Mouse (Mus musculus): ENCODE measurements around the gene Plcb1. TPM values are rescaled to one million over a fixed set of nuclear protein-coding genes. Genes with fewer than 3 reads are reported as not detected.

Gene Plcb1
- polyA plus RNA-seq, 2 experiments, result 2.9 to 12.8 TPM

DNA sequence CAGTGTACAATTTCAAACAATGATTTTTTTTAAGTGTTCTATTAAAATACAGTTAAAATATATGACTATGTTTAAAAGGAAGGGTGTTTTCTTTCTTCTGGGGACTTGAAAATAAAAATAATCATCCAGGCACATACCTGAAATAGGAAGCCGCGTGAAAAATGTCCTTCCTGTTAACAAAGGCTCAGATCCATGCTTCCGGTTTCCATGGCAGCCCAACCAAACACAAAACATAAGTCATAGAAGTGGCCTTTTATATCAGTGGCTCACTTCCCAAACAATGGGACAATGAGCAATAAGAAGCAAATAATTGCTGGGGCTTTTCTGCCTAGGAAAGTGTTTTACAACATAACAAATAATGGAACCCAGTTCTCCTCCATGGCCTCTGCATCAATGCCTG, 473.3 kb downstream of the Plcb1 start:
- no peak overlapping the region for H3K4me2 ChIP-seq (replicated peaks; ENCODE audit: low read depth, low read length, severe bottlenecking)
- no peak for TF ChIP-seq POLR2A (IDR thresholded peaks at IDR 0.05; ENCODE audit: borderline replicate concordance, extremely low read depth, insufficient read depth, insufficient read length)
- H3K9me3 ChIP-seq (ENCODE audit: control insufficient read depth, low read length), result no peaks in the 10 kb centered on the region
- ATAC-seq (ENCODE audit: low FRiP score, low read depth), result no peak
- no peak overlapping the region for H3K27ac ChIP-seq (replicated peaks; ENCODE audit: low read depth, low read length)
- H3K4me3 ChIP-seq (replicated peaks; ENCODE audit: low read length), result no peak overlapping the region
- peak; percentile 15 for DNase-seq (ENCODE audit: low spot score)
- no peaks in the 10 kb centered on the region for H3K4me1 ChIP-seq (ENCODE audit: control insufficient read depth, insufficient read depth, low read length)
- WGBS, result 63% methylated on average over 3 of the region's 3 CpGs
- H3K27me3 ChIP-seq (ENCODE audit: control insufficient read depth, insufficient read depth, low read length), result no peaks in the 10 kb centered on the region
- H3K36me3 ChIP-seq (ENCODE audit: control insufficient read depth, insufficient read depth, low read length), result no peaks in the 10 kb centered on the region
- no peak overlapping the region for H3K9ac ChIP-seq (ENCODE audit: low read depth, low read length, severe bottlenecking)

DNA sequence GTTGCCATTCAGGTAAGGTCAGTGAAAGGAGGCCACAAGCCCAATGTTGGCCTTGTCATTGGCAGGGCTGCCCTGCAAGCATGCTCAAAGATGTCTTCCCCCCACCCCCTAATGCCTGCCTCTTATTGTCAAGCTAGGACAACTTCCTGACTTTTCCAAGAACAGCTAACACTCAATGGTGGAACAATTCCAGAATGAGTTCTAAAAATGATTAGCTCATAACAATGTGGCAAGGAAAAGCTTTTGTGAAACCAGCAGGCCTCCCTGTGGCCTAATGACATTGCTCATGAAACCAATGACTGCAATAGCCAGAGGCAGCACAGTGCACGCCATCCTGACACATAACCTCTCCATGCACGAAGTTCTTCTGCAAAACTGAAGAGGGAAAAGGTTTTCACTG, 478.1 kb downstream of the Plcb1 start:
- Histone ChIP-seq H3K4me2 (replicated peaks; ENCODE audit: low read depth, low read length, severe bottlenecking) (no peak overlapping the region), H3K4me1 (ENCODE audit: control insufficient read depth, insufficient read depth, low read length) (no peaks in the 10 kb centered on the region), H3K36me3 (ENCODE audit: control insufficient read depth, insufficient read depth, low read length) (no peaks in the 10 kb centered on the region), H3K4me3 (replicated peaks; ENCODE audit: low read length) (no peak overlapping the region), H3K27me3 (ENCODE audit: control insufficient read depth, insufficient read depth, low read length) (no peaks in the 10 kb centered on the region), H3K9ac (ENCODE audit: low read depth, low read length, severe bottlenecking) (no peak overlapping the region), H3K27ac (replicated peaks; ENCODE audit: low read depth, low read length) (no peak overlapping the region), H3K9me3 (ENCODE audit: control insufficient read depth, low read length) (no peaks in the 10 kb centered on the region)
- DNase-seq (ENCODE audit: low spot score) (no peak), ATAC-seq (ENCODE audit: low FRiP score, low read depth) (no peak)
- WGBS, result 80% methylated on average over 2 of the region's 2 CpGs
- no peak for TF ChIP-seq POLR2A (IDR thresholded peaks at IDR 0.05; ENCODE audit: borderline replicate concordance, extremely low read depth, insufficient read depth, insufficient read length)

DNA sequence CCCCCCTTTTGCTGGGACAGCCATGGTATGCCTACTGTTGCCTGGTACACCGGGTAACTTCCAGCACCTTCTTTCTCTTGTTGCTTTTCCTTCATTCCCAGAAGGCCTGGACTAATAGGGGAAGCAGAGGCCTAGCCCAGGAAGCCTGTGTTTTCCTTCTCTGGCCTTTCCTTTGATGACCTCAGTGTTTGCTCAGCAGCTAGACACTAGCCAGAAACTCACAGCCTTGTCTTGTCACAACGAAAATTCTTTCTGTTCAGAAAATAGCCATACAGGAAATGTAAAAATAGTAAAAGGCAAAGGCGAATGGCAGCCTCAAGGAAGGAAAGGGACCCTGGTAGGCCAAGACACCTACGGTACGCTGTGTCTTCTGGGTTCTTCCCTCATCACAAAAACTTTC, 489.1 kb downstream of the Plcb1 start:
- no peak for TF ChIP-seq POLR2A (IDR thresholded peaks at IDR 0.05; ENCODE audit: borderline replicate concordance, extremely low read depth, insufficient read depth, insufficient read length)
- DNase-seq (ENCODE audit: low spot score), result no peak
- 86% methylated on average over 5 of the region's 5 CpGs for WGBS
- Histone ChIP-seq H3K9me3 (ENCODE audit: control insufficient read depth, low read length) (no peaks in the 10 kb centered on the region), H3K27me3 (ENCODE audit: control insufficient read depth, insufficient read depth, low read length) (no peaks in the 10 kb centered on the region), H3K9ac (ENCODE audit: low read depth, low read length, severe bottlenecking) (no peak overlapping the region), H3K27ac (replicated peaks; ENCODE audit: low read depth, low read length) (no peak overlapping the region), H3K36me3 (ENCODE audit: control insufficient read depth, insufficient read depth, low read length) (no peaks in the 10 kb centered on the region), H3K4me3 (replicated peaks; ENCODE audit: low read length) (no peak overlapping the region), H3K4me1 (ENCODE audit: control insufficient read depth, insufficient read depth, low read length) (no peaks in the 10 kb centered on the region), H3K4me2 (replicated peaks; ENCODE audit: low read depth, low read length, severe bottlenecking) (no peak overlapping the region)
- ATAC-seq (ENCODE audit: low FRiP score, low read depth), result no peak

DNA sequence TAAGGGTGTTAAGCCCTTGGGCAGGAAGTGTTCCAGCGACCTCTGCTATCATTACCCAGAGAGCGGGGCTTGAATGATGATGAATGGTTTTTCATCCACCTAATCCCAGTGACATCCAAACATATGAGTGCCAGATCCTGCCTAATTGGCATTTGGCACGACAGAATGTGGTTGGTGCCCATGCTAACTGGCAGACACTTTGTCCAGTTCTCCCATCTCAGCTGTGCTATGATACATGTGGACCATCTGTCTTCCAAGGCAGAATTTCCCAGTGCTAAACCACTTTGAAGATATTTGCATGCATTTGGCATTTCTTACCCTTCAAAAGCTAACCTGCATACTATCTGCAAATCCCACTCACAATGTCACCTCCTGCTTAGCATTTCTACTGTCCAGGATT, 492.6 kb downstream of the Plcb1 start:
- ATAC-seq (ENCODE audit: low FRiP score, low read depth), result no peak

DNA sequence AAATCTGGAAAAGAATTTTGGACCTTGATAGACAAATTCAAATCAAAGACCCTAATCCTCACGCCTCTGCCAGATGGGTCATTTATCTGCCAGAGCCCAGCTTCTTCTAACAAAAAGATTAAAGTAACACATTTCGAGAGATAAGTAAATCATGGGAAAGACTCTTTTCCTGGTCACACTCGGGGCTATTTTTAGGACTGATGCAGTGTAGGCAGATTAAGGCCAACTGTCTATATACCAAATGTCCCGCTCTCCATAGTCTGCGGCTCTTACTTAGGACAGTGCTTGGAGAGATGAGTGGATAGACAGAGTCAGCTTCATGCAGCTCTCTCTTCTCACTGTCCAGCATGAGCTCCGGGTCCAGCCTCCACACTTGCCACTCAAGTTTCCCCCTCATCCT, 493.2 kb downstream of the Plcb1 start:
- Histone ChIP-seq H3K27ac (replicated peaks; ENCODE audit: low read depth, low read length) (no peak overlapping the region), H3K27me3 (ENCODE audit: control insufficient read depth, insufficient read depth, low read length) (no peaks in the 10 kb centered on the region), H3K9ac (ENCODE audit: low read depth, low read length, severe bottlenecking) (no peak overlapping the region), H3K36me3 (ENCODE audit: control insufficient read depth, insufficient read depth, low read length) (no peaks in the 10 kb centered on the region), H3K4me1 (ENCODE audit: control insufficient read depth, insufficient read depth, low read length) (no peaks in the 10 kb centered on the region), H3K4me3 (replicated peaks; ENCODE audit: low read length) (no peak overlapping the region), H3K9me3 (ENCODE audit: control insufficient read depth, low read length) (no peaks in the 10 kb centered on the region), H3K4me2 (replicated peaks; ENCODE audit: low read depth, low read length, severe bottlenecking) (no peak overlapping the region)
- ATAC-seq (ENCODE audit: low FRiP score, low read depth), result no peak
- no peak for DNase-seq (ENCODE audit: low spot score)
- no peak for TF ChIP-seq POLR2A (IDR thresholded peaks at IDR 0.05; ENCODE audit: borderline replicate concordance, extremely low read depth, insufficient read depth, insufficient read length)
- 68% methylated on average over 6 of the region's 6 CpGs for WGBS

More for the DNA sequence above, 492.6 kb downstream of the Plcb1 start:
- DNase-seq (ENCODE audit: low spot score), result no peak
- no peak overlapping the region for H3K9ac ChIP-seq (ENCODE audit: low read depth, low read length, severe bottlenecking)
- WGBS, result 17% methylated on average over 3 of the region's 3 CpGs
- no peaks in the 10 kb centered on the region for H3K4me1 ChIP-seq (ENCODE audit: control insufficient read depth, insufficient read depth, low read length)
- H3K36me3 ChIP-seq (ENCODE audit: control insufficient read depth, insufficient read depth, low read length), result no peaks in the 10 kb centered on the region
- H3K4me3 ChIP-seq (replicated peaks; ENCODE audit: low read length), result no peak overlapping the region
- no peak for TF ChIP-seq POLR2A (IDR thresholded peaks at IDR 0.05; ENCODE audit: borderline replicate concordance, extremely low read depth, insufficient read depth, insufficient read length)
- H3K27me3 ChIP-seq (ENCODE audit: control insufficient read depth, insufficient read depth, low read length), result no peaks in the 10 kb centered on the region
- no peak overlapping the region for H3K4me2 ChIP-seq (replicated peaks; ENCODE audit: low read depth, low read length, severe bottlenecking)
- no peak overlapping the region for H3K27ac ChIP-seq (replicated peaks; ENCODE audit: low read depth, low read length)
- no peaks in the 10 kb centered on the region for H3K9me3 ChIP-seq (ENCODE audit: control insufficient read depth, low read length)

DNA sequence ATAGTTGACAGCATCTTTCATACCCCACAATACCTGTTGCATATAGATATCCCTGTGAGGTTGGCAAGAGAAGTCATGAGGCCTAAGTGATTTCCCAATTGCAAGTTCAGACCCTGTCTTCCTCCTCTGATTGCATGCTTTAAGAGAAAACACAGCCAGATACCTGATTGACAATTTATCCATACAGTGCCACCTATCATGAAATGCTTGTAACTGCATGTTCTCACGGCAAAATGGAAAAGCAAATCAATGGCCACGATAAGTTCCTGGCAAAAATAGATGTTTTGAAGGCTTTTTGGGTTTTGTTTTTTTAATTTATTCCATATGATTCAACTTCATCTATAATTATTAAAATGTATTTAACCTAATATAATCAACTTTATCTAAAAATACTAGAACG, 497.9 kb downstream of the Plcb1 start:
- Histone ChIP-seq H3K36me3 (ENCODE audit: control insufficient read depth, insufficient read depth, low read length) (no peaks in the 10 kb centered on the region), H3K4me1 (ENCODE audit: control insufficient read depth, insufficient read depth, low read length) (no peaks in the 10 kb centered on the region), H3K27me3 (ENCODE audit: control insufficient read depth, insufficient read depth, low read length) (no peaks in the 10 kb centered on the region), H3K4me2 (replicated peaks; ENCODE audit: low read depth, low read length, severe bottlenecking) (no peak overlapping the region), H3K4me3 (replicated peaks; ENCODE audit: low read length) (no peak overlapping the region), H3K27ac (replicated peaks; ENCODE audit: low read depth, low read length) (no peak overlapping the region), H3K9me3 (ENCODE audit: control insufficient read depth, low read length) (no peaks in the 10 kb centered on the region), H3K9ac (ENCODE audit: low read depth, low read length, severe bottlenecking) (no peak overlapping the region)
- ATAC-seq (ENCODE audit: low FRiP score, low read depth) (no peak), DNase-seq (ENCODE audit: low spot score) (no peak)
- TF ChIP-seq POLR2A (IDR thresholded peaks at IDR 0.05; ENCODE audit: borderline replicate concordance, extremely low read depth, insufficient read depth, insufficient read length), result no peak
- WGBS, result 73% methylated on average over 3 of the region's 3 CpGs
